Mouse (Mus musculus) ES-Bruce4 (cell line): ENCODE measurements at regions not wholly inside any gene's neighbourhood (a gene's known extent, or its start where the extent isn't known, plus 50 kb on each side); places are given as distances from the start of the nearest gene placed in this dataset.

Experiments
- CTCF ChIP-seq: IDR thresholded peaks from one replicate; pipeline ENCODE4 v1.8.1; 2011; ENCODE audit warnings: low read depth, low read length
- POLR2A ChIP-seq: IDR thresholded peaks from one replicate; pipeline ENCODE4 v1.8.1; 2011; ENCODE audit warnings: low read length; ENCODE audit not compliant: insufficient read depth

DNA sequence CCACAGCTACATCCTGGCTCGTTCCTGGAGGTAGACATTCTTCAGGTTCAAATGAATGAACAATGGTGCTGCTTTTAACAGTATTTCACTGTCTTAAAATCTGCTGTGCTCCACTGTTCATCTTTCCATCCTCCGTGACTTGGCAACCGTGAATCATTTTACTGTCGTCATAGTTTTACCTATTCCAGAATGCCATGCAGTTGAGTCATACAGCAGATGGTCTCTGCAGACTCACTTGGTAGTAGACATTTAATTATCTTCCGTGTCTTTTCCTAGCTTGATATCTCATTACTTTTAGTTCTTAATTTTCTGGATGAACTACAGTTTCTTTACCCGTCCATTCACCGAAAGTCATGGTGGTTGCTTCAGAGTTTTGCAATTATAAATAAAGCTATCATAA, 135.9 kb downstream of the Gm19410 start:
- TF ChIP-seq CTCF (no peak), POLR2A (no peak)
